Mouse (Mus musculus): Measurements from ENCODE around the gene Cyp4f17. TPM values are rescaled to one million over a fixed set of nuclear protein-coding genes. Genes with fewer than 3 reads are reported as not detected.
"Not testable (repeated sequence)": the region's sequence is repeated elsewhere in the genome, so short reads cannot be mapped to it uniquely, and the experiment has no call there.

Cyp4f17 gene
- polyA plus RNA-seq, 1 experiment from 2014 or later = 15.5 TPM

GRCm38 (mm10) chr17:32554368-32554767 is 48.5 kb downstream of the Cyp4f17 start:
- not testable (repeated sequence) for H3K9ac ChIP-seq; ATAC-seq (ENCODE audit: insufficient number of reproducible peaks, low FRiP score, low TSS enrichment, low read depth); H3K4me2 ChIP-seq (replicated peaks); H3K4me3 ChIP-seq (replicated peaks); H3K27ac ChIP-seq (replicated peaks); H3K9me3 ChIP-seq (replicated peaks); H3K27me3 ChIP-seq; H3K4me1 ChIP-seq; H3K36me3 ChIP-seq
- WGBS = 75% methylated on average over 9 of the region's 9 CpGs

GRCm38 (mm10) chr17:32563301-32563700 is 57.5 kb downstream of the Cyp4f17 start:
- H3K9me3 ChIP-seq (replicated peaks); H3K4me3 ChIP-seq (replicated peaks); ATAC-seq (ENCODE audit: insufficient number of reproducible peaks, low FRiP score, low TSS enrichment, low read depth); H3K27ac ChIP-seq (replicated peaks); H3K4me1 ChIP-seq; H3K9ac ChIP-seq; H3K36me3 ChIP-seq; H3K27me3 ChIP-seq; H3K4me2 ChIP-seq (replicated peaks): not testable (repeated sequence)
- 79% methylated on average over 2 of the region's 2 CpGs for WGBS

- not testable (repeated sequence) for H3K27me3 ChIP-seq; H3K4me1 ChIP-seq; ATAC-seq (ENCODE audit: insufficient number of reproducible peaks, low FRiP score, low TSS enrichment, low read depth)
Measured at GRCm38 (mm10) chr17:32573286-32573685, 67.4 kb downstream of the Cyp4f17 start.

GRCm38 (mm10) chr17:32577496-32578186 is 71.8 kb downstream of the Cyp4f17 start:
- Histone ChIP-seq H3K9ac (no peak overlapping the region), H3K4me2 (replicated peaks) (no peak overlapping the region), H3K27ac (replicated peaks) (no peak overlapping the region), H3K4me3 (replicated peaks) (no peak overlapping the region), H3K27me3 (no peaks in the 10 kb centered on the region), H3K9me3 (replicated peaks) (no peaks in the 10 kb centered on the region), H3K36me3 (no peaks in the 10 kb centered on the region), H3K4me1 (no peaks in the 10 kb centered on the region)
- ATAC-seq (ENCODE audit: insufficient number of reproducible peaks, low FRiP score, low TSS enrichment, low read depth) = no peak
- WGBS = 47% methylated on average over 7 of the region's 7 CpGs

More at GRCm38 (mm10) chr17:32573286-32573685, 67.4 kb downstream of the Cyp4f17 start:
- H3K9ac ChIP-seq; H3K27ac ChIP-seq (replicated peaks); H3K36me3 ChIP-seq; H3K4me3 ChIP-seq (replicated peaks); H3K9me3 ChIP-seq (replicated peaks); H3K4me2 ChIP-seq (replicated peaks): not testable (repeated sequence)
- 88% methylated on average over 2 of the region's 2 CpGs for WGBS

Other genes starting within 250 kb of the Cyp4f17 start
- gene Brd4, start 221.3 kb upstream of the Cyp4f17 start, polyA plus RNA-seq (2015; fragmentation: Nextera tagmentation; extraction: Ambion mirVana) = 92.0 and 113 TPM in 2 replicates
- gene Akap8, start 184.8 kb upstream of the Cyp4f17 start, polyA plus RNA-seq (2015; fragmentation: Nextera tagmentation; extraction: Ambion mirVana) = 91.5 and 97.9 TPM in 2 replicates
- 96.5 and 110 TPM in 2 replicates for gene Akap8l, start 155.4 kb upstream of the Cyp4f17 start, polyA plus RNA-seq (2015; fragmentation: Nextera tagmentation; extraction: Ambion mirVana)
- 27.7 and 30.1 TPM in 2 replicates for gene Wiz, start 116.6 kb upstream of the Cyp4f17 start, polyA plus RNA-seq (2015; fragmentation: Nextera tagmentation; extraction: Ambion mirVana)
- 1.8 and 2.9 TPM in 2 replicates for gene Rasal3, start 102.5 kb upstream of the Cyp4f17 start, polyA plus RNA-seq (2015; fragmentation: Nextera tagmentation; extraction: Ambion mirVana)
- 0.13 and 0.20 TPM in 2 replicates for gene Pglyrp2, start 81.9 kb upstream of the Cyp4f17 start, polyA plus RNA-seq (2015; fragmentation: Nextera tagmentation; extraction: Ambion mirVana)
- 20.4 and 27.6 TPM in 2 replicates for gene Cyp4f39, start 53.3 kb upstream of the Cyp4f17 start, polyA plus RNA-seq (2015; fragmentation: Nextera tagmentation; extraction: Ambion mirVana)
- gene Cyp4f16, start 30.5 kb downstream of the Cyp4f17 start, polyA plus RNA-seq (2015; fragmentation: Nextera tagmentation; extraction: Ambion mirVana) = 18.2 and 23.3 TPM in 2 replicates
- not detected in 2 replicates for gene Cyp4f37, start 115.3 kb downstream of the Cyp4f17 start, polyA plus RNA-seq (2015; fragmentation: Nextera tagmentation; extraction: Ambion mirVana)
- 0.12 TPM in 2 replicates for gene Cyp4f40, start 152.8 kb downstream of the Cyp4f17 start, polyA plus RNA-seq (2015; fragmentation: Nextera tagmentation; extraction: Ambion mirVana)
- 0.56 and 0.72 TPM in 2 replicates for gene Cyp4f15, start 179.6 kb downstream of the Cyp4f17 start, polyA plus RNA-seq (2015; fragmentation: Nextera tagmentation; extraction: Ambion mirVana)

All from embryonic facial prominence, embryonic 15.5 days (tissue).